Mouse (Mus musculus): Measurements from ENCODE around the gene Krtap4-9. TPM values are rescaled to one million over a fixed set of nuclear protein-coding genes. Genes with fewer than 3 reads are reported as not detected.
"Not testable (repeated sequence)": the region's sequence is repeated elsewhere in the genome, so short reads cannot be mapped to it uniquely, and the experiment has no call there.

Krtap4-9 gene
- polyA plus RNA-seq (2015; fragmentation: Nextera tagmentation; extraction: Ambion mirVana), result not detected in 2 replicates

DNA sequence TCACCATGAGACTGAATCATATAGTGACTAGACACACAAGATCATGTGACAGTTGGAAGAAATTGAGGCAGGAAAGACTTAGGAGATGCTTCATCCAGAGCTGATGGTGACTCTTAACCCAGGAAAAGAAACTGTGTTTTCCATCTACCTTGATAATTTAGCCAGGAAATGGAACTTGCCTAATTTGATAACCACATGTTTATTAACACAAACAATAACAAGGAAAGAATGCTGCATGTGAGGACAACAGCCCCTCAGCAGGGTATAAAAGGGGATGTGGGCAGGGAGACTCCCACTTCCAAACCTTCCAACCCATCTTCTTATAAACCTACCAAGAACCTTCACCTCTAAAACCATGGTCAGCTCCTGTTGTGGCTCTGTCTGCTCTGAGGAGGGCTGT is at the start of gene Krtap4-9:
Krtap4-9 (plus strand) TSS at position 301 of the 400 bp plus-strand sequence.
- DNase-seq (ENCODE audit: low spot score), result not testable (repeated sequence)

DNA sequence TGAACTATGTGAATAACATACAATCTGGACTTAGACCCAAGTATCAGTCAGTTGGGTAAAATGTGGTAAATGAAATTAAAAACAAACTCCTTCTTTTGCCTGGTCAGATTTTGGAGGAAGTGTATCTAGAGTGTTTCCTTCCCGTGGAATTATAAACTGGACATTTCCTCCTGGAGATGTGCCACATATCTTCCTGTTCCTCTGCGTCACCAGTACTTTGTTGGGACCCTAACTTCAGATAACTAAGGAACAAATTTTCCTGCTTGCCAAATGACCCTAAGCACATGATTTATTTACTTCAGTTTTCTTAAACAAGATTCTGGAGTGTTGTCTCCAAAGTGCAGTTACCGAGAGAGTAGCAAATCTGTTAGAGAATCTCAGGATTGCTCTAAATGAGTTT is 41.0 kb upstream of the Krtap4-9 start:
- no peak for DNase-seq (ENCODE audit: low spot score)

DNA sequence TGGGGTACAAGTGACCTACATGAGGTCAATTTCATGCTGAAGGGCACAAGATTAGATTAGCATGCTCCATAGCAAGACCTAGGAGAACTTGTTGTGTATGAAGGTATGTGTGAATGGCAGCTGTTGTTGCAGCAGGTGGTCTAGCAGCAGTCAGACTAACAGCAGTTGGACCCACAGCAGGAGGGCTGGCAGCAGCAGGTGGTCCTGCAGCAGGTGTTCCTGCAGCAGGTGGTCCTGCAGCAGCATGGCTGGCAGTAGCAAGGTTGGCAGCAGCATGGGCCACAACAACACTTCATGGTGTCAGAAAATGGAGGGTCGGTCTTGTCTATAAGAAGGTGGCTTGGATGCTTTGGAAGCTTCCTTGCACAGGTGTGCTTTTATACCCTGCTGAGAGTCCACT is 26.1 kb upstream of the Krtap4-9 start:
- DNase-seq (ENCODE audit: low spot score), result no peak

DNA sequence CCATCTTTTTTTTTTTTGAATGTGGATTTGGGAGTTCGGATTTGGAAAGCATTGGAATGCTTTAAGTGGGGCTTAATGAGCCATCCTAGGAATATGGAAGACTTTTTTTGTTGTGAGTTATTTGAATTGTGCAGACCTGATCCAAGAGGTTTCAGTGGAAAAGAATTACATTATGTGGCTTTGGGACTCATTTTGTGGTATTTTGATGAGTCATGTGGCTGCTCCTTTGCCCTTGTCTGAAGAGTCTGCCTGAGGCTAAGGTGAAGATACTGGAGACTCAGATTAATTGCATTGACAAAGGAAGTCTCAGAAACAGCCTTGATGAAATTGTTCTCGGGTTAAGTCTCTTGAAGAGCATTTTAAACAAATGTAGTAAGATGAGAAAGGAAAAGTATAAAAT is 16.6 kb upstream of the Krtap4-9 start:
- DNase-seq (ENCODE audit: low spot score), result no peak

DNA sequence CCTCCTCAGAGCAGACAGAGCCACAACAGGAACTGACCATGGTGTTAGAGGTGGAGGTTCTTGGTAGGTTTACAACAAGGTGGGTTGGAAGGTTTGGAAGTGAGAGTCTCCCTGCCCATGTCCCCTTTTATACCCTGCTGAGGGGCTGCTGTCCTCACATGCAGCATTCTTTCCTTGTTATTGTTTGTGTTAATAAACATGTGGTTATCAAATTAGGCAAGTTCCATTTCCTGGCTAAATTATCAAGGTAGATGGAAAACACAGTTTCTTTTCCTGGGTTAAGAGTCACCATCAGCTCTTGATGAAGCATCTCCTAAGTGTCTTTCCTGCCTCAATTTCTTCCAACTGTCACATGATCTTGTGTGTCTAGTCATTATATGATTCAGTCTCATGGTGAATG is 12.2 kb upstream of the Krtap4-9 start, which contains the start of gene Gm11595:
Gm11595 (minus strand) TSS at position 101 of the 400 bp plus-strand sequence.
- DNase-seq (ENCODE audit: low spot score), result not testable (repeated sequence)

DNA sequence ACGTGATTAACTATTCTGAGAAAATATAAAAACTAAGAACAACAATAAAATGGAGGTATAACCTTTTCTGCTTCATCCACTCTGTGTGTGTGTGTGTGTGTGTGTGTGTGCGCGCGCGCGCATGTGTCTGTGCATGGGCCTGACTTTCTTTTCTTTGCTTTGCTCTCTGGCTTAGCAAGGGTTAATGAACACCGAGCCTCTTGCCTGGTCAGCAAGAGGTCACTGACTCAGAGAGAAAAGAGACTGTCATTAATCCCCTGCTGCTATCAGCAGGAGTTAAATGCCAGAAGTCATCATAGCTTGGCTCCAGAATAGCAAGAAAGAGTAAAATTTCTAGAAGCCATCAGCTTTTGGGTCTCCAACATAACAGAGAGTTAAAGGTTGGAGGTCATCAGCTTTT is 6.6 kb upstream of the Krtap4-9 start:
- DNase-seq (ENCODE audit: low spot score), result no peak

DNA sequence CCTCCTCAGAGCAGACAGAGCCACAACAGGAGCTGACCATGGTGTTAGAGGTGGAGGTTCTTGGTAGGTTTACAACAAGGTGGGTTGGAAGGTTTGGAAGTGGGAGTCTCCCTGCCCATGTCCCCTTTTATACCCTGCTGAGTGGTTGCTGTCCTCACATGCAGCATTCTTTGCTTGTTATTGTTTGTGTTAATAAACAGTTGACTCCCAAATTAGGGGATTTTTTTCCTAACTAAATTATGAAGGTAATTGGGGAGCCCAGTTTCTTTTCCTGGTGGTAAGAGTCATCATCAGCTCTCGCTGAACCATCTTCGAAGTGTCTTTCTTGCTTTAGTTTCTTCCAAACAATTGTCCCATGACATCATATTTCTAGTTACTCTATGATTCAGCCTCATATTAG is 4.4 kb upstream of the Krtap4-9 start, which contains the start of gene Krtap4-8:
Krtap4-8 (minus strand) TSS at position 101 of the 400 bp plus-strand sequence.
- DNase-seq (ENCODE audit: low spot score), result no peak

DNA sequence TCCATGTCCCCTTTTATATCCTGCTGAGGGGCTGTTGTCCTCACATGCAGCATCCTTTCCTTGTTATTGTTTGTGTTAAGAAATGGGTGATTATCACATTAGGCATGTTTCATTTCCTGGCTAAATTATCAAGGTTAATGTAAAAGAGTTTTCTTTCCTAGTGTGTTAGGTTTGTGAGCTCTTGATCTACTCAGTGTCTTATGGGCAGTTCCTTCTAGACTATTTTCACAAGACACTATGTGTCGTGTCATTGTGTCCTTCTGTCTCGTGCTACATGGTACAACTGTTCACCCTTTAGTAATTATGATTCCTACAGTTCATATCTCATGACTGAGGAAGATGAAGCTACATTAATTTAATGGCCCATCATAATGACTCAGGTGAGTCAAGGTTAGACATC is 8.4 kb downstream of the Krtap4-9 start, which contains the start of gene Gm11596:
Gm11596 (minus strand) TSS at position 101 of the 400 bp plus-strand sequence.
- no peak for DNase-seq (ENCODE audit: low spot score)

DNA sequence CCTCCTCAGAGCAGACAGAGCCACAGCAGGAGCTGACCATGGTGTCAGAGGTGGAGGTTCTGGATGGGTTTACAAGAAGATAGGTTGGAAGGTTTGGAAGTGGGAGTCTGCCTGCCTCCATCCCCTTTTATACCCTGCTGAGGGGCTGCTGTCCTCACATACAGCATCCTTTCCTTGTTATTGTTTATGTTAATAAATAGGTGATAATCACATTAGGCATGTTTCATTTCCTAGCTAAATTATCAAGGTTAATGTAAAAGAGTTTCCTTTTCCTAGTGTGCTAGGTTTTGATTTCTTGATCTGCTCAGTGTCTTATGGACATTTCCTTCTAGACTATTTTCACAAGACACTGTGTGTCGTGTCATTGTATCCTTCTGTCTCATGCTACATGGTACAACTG is 13.8 kb downstream of the Krtap4-9 start, which contains the start of gene Gm11569:
Gm11569 (minus strand) TSS at position 101 of the 400 bp plus-strand sequence.
- not testable (repeated sequence) for DNase-seq (ENCODE audit: low spot score)

DNA sequence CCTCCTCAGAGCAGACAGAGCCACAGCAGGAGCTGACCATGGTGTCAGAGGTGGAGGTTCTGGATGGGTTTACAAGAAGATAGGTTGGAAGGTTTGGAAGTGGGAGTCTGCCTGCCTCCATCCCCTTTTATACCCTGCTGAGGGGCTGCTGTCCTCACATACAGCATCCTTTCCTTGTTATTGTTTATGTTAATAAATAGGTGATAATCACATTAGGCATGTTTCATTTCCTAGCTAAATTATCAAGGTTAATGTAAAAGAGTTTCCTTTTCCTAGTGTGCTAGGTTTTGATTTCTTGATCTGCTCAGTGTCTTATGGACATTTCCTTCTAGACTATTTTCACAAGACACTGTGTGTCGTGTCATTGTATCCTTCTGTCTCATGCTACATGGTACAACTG is 19.3 kb downstream of the Krtap4-9 start, which contains the start of gene Gm11554:
Gm11554 (minus strand) TSS at position 101 of the 400 bp plus-strand sequence.
- DNase-seq (ENCODE audit: low spot score), result not testable (repeated sequence)

DNA sequence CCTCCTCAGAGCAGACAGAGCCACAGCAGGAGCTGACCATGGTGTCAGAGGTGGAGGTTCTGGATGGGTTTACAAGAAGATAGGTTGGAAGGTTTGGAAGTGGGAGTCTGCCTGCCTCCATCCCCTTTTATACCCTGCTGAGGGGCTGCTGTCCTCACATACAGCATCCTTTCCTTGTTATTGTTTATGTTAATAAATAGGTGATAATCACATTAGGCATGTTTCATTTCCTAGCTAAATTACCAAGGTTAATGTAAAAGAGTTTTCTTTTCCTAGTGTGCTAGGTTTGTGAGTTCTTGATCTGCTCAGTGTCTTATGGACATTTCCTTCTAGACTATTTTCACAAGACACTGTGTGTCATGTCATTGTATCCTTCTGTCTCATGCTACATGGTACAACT is 24.8 kb downstream of the Krtap4-9 start, which contains the start of gene Krtap4-13:
Krtap4-13 (minus strand) TSS at position 101 of the 400 bp plus-strand sequence.
- not testable (repeated sequence) for DNase-seq (ENCODE audit: low spot score)

DNA sequence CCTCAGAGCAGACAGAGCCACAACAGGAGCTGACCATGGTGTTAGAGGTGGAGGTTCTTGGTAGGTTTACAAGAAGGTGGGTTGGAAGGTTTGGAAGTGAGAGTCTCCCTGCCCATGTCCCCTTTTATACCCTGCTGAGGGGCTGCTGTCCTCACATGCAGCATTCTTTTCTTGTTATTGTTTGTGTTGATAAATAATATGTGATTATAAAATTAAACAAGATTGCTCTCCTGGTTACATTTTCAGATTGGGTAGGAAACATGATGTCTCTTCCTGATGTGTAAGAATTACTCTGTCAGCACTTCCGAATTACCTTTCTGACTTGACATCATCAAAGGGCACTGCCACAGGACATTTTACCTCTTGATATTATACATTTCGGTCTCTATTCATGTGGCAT is 30.6 kb downstream of the Krtap4-9 start, which contains the start of gene Gm11564:
Gm11564 (minus strand) TSS at position 101 of the 400 bp plus-strand sequence.
- not testable (repeated sequence) for DNase-seq (ENCODE audit: low spot score)

Other genes starting within 250 kb of the Krtap4-9 start
- not detected in 2 replicates for gene Krt40, start 242.0 kb upstream of the Krtap4-9 start, polyA plus RNA-seq (2015; fragmentation: Nextera tagmentation; extraction: Ambion mirVana)
- gene Krtap3-3, start 234.3 kb upstream of the Krtap4-9 start, polyA plus RNA-seq (2015; fragmentation: Nextera tagmentation; extraction: Ambion mirVana), result 0.33 TPM in 1 of 2 replicates, not detected in the other
- not detected in 2 replicates for gene Krtap3-2, start 228.3 kb upstream of the Krtap4-9 start, polyA plus RNA-seq (2015; fragmentation: Nextera tagmentation; extraction: Ambion mirVana)
- gene Gm11939, start 225.7 kb upstream of the Krtap4-9 start, polyA plus RNA-seq (2015; fragmentation: Nextera tagmentation; extraction: Ambion mirVana), result not detected in 2 replicates
- not detected in 2 replicates for gene Krtap3-1, start 218.6 kb upstream of the Krtap4-9 start, polyA plus RNA-seq (2015; fragmentation: Nextera tagmentation; extraction: Ambion mirVana)
- not detected in 2 replicates for gene Krtap1-5, start 204.2 kb upstream of the Krtap4-9 start, polyA plus RNA-seq (2015; fragmentation: Nextera tagmentation; extraction: Ambion mirVana)
- gene Krtap1-4, start 201.5 kb upstream of the Krtap4-9 start, polyA plus RNA-seq (2015; fragmentation: Nextera tagmentation; extraction: Ambion mirVana), result not detected in 2 replicates
- not detected in 2 replicates for gene Krtap1-3, start 193.9 kb upstream of the Krtap4-9 start, polyA plus RNA-seq (2015; fragmentation: Nextera tagmentation; extraction: Ambion mirVana)
- gene Krtap9-3, start 187.1 kb upstream of the Krtap4-9 start, polyA plus RNA-seq (2015; fragmentation: Nextera tagmentation; extraction: Ambion mirVana), result not detected in 2 replicates
- gene Gm11938, start 181.9 kb upstream of the Krtap4-9 start, polyA plus RNA-seq (2015; fragmentation: Nextera tagmentation; extraction: Ambion mirVana), result not detected in 2 replicates
- gene Gm11937, start 175.0 kb upstream of the Krtap4-9 start, polyA plus RNA-seq (2015; fragmentation: Nextera tagmentation; extraction: Ambion mirVana), result not detected in 2 replicates
- not detected in 2 replicates for gene Krtap2-4, start 170.4 kb upstream of the Krtap4-9 start, polyA plus RNA-seq (2015; fragmentation: Nextera tagmentation; extraction: Ambion mirVana)
- gene Gm11562, start 164.8 kb upstream of the Krtap4-9 start, polyA plus RNA-seq (2015; fragmentation: Nextera tagmentation; extraction: Ambion mirVana), result 0.27 TPM in 1 of 2 replicates, not detected in the other
- gene Krtap4-1, start 157.0 kb upstream of the Krtap4-9 start, polyA plus RNA-seq (2015; fragmentation: Nextera tagmentation; extraction: Ambion mirVana), result not detected in 2 replicates
- gene Krtap4-2, start 150.1 kb upstream of the Krtap4-9 start, polyA plus RNA-seq (2015; fragmentation: Nextera tagmentation; extraction: Ambion mirVana), result not detected in 2 replicates
- not detected in 2 replicates for gene Krtap4-7, start 141.1 kb upstream of the Krtap4-9 start, polyA plus RNA-seq (2015; fragmentation: Nextera tagmentation; extraction: Ambion mirVana)
- not detected in 2 replicates for gene Gm11555, start 135.0 kb upstream of the Krtap4-9 start, polyA plus RNA-seq (2015; fragmentation: Nextera tagmentation; extraction: Ambion mirVana)
- not detected in 2 replicates for gene Gm11563, start 126.2 kb upstream of the Krtap4-9 start, polyA plus RNA-seq (2015; fragmentation: Nextera tagmentation; extraction: Ambion mirVana)
- gene Krtap4-6, start 119.2 kb upstream of the Krtap4-9 start, polyA plus RNA-seq (2015; fragmentation: Nextera tagmentation; extraction: Ambion mirVana), result not detected in 2 replicates
- gene Gm14190, start 94.5 kb upstream of the Krtap4-9 start, polyA plus RNA-seq (2015; fragmentation: Nextera tagmentation; extraction: Ambion mirVana), result not detected in 2 replicates
- not detected in 2 replicates for gene Gm14180, start 50.9 kb upstream of the Krtap4-9 start, polyA plus RNA-seq (2015; fragmentation: Nextera tagmentation; extraction: Ambion mirVana)
- gene Gm11595, start 12.3 kb upstream of the Krtap4-9 start, polyA plus RNA-seq (2015; fragmentation: Nextera tagmentation; extraction: Ambion mirVana), result not detected in 2 replicates
- gene Krtap4-8, start 4.5 kb upstream of the Krtap4-9 start, polyA plus RNA-seq (2015; fragmentation: Nextera tagmentation; extraction: Ambion mirVana), result not detected in 2 replicates
- not detected in 2 replicates for gene Gm11596, start 8.3 kb downstream of the Krtap4-9 start, polyA plus RNA-seq (2015; fragmentation: Nextera tagmentation; extraction: Ambion mirVana)
- not detected in 2 replicates for gene Gm11569, start 13.7 kb downstream of the Krtap4-9 start, polyA plus RNA-seq (2015; fragmentation: Nextera tagmentation; extraction: Ambion mirVana)
- gene Gm11554, start 19.2 kb downstream of the Krtap4-9 start, polyA plus RNA-seq (2015; fragmentation: Nextera tagmentation; extraction: Ambion mirVana), result not detected in 2 replicates
- not detected in 2 replicates for gene Krtap4-13, start 24.7 kb downstream of the Krtap4-9 start, polyA plus RNA-seq (2015; fragmentation: Nextera tagmentation; extraction: Ambion mirVana)
- not detected in 2 replicates for gene Gm11564, start 30.5 kb downstream of the Krtap4-9 start, polyA plus RNA-seq (2015; fragmentation: Nextera tagmentation; extraction: Ambion mirVana)
- gene 2300003K06Rik, start 52.9 kb downstream of the Krtap4-9 start, polyA plus RNA-seq (2015; fragmentation: Nextera tagmentation; extraction: Ambion mirVana), result not detected in 2 replicates
- not detected in 2 replicates for gene Krtap4-16, start 66.4 kb downstream of the Krtap4-9 start, polyA plus RNA-seq (2015; fragmentation: Nextera tagmentation; extraction: Ambion mirVana)
- not detected in 2 replicates for gene Gm11568, start 72.7 kb downstream of the Krtap4-9 start, polyA plus RNA-seq (2015; fragmentation: Nextera tagmentation; extraction: Ambion mirVana)
- gene Gm11559, start 79.3 kb downstream of the Krtap4-9 start, polyA plus RNA-seq (2015; fragmentation: Nextera tagmentation; extraction: Ambion mirVana), result not detected in 2 replicates
- not detected in 2 replicates for gene Krtap9-1, start 88.2 kb downstream of the Krtap4-9 start, polyA plus RNA-seq (2015; fragmentation: Nextera tagmentation; extraction: Ambion mirVana)
- gene Gm11567, start 94.0 kb downstream of the Krtap4-9 start, polyA plus RNA-seq (2015; fragmentation: Nextera tagmentation; extraction: Ambion mirVana), result not detected in 2 replicates
- not detected in 2 replicates for gene Krtap31-1, start 122.7 kb downstream of the Krtap4-9 start, polyA plus RNA-seq (2015; fragmentation: Nextera tagmentation; extraction: Ambion mirVana)
- gene Gm11565, start 129.6 kb downstream of the Krtap4-9 start, polyA plus RNA-seq (2015; fragmentation: Nextera tagmentation; extraction: Ambion mirVana), result 0.14 TPM in 1 of 2 replicates, not detected in the other
- gene Krtap31-2, start 151.1 kb downstream of the Krtap4-9 start, polyA plus RNA-seq (2015; fragmentation: Nextera tagmentation; extraction: Ambion mirVana), result not detected in 2 replicates
- not detected in 2 replicates for gene Krtap9-5, start 163.3 kb downstream of the Krtap4-9 start, polyA plus RNA-seq (2015; fragmentation: Nextera tagmentation; extraction: Ambion mirVana)
- not detected in 2 replicates for gene Krtap29-1, start 193.9 kb downstream of the Krtap4-9 start, polyA plus RNA-seq (2015; fragmentation: Nextera tagmentation; extraction: Ambion mirVana)
- not detected in 2 replicates for gene Krtap16-1, start 201.4 kb downstream of the Krtap4-9 start, polyA plus RNA-seq (2015; fragmentation: Nextera tagmentation; extraction: Ambion mirVana)
- 0.23 TPM in 1 of 2 replicates, not detected in the other for gene Krtap17-1, start 208.8 kb downstream of the Krtap4-9 start, polyA plus RNA-seq (2015; fragmentation: Nextera tagmentation; extraction: Ambion mirVana)
- gene Krt33a, start 231.0 kb downstream of the Krtap4-9 start, polyA plus RNA-seq (2015; fragmentation: Nextera tagmentation; extraction: Ambion mirVana), result 0.10 and 0.29 TPM in 2 replicates
- gene Krt33b, start 244.7 kb downstream of the Krtap4-9 start, polyA plus RNA-seq (2015; fragmentation: Nextera tagmentation; extraction: Ambion mirVana), result 0.26 and 0.30 TPM in 2 replicates

Measured in thymus, postnatal 0 days (tissue).